Mouse (Mus musculus) liver, postnatal 0 days (tissue): ENCODE data around the gene Pld5.

Experiments used
- CTCF ChIP-seq: sonication (generic); IDR thresholded peaks from 2 replicates; pipeline ENCODE4 v1.5.1; 2016; ENCODE audit warnings: antibody characterized with exemption, low read depth
- EP300 ChIP-seq: IDR thresholded peaks from 2 replicates; pipeline ENCODE4 v1.6.1; 2016; ENCODE audit warnings: antibody characterized with exemption, low read depth, mild to moderate bottlenecking

GRCm38 (mm10) chr1:176167784-176168183 lies 107.3 kb downstream of the Pld5 start:
- TF ChIP-seq CTCF: no peak
- TF ChIP-seq EP300: no peak
